Mouse (Mus musculus): ENCODE measurements around the gene Slc4a4. TPM values are rescaled to one million over a fixed set of nuclear protein-coding genes. Genes with fewer than 3 reads are reported as not detected.

The Slc4a4 gene
- polyA plus RNA-seq, 1 experiment from 2014 or later, result 0.70 TPM

DNA sequence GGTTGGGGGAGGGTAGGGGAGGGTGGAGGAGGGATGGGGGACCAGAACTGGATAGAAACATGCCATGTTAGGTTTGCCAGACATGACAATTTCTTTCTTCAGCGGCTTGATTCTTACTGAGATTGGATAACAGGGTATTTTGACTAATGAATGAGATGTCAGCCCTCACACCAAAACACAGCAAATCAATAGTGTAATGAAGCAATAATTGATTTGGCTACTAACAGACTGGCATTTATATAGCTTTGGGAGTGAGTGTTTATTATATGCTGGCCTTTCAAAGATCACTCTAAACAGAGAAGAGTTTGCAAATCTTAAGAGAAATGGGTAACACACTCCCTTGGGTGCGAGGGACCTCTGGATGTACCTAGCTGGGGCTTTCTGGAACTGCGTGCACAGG is 30.6 kb downstream of the Slc4a4 start:
- H3K4me3 ChIP-seq (replicated peaks), result no peak overlapping the region
- peaks cover 5% of the 10 kb centered on the region; the same call in 1 of the 2 replicates for H3K4me1 ChIP-seq (replicated peaks)
- 69% methylated on average over 3 of the region's 3 CpGs for WGBS (ENCODE audit: insufficient replicate concordance)
- no peak for DNase-seq
- H3K36me3 ChIP-seq, result no peaks in the 10 kb centered on the region
- ATAC-seq (ENCODE audit: low read depth), result no peak
- H3K9ac ChIP-seq, result no peak overlapping the region
- H3K9me3 ChIP-seq (replicated peaks), result no peaks in the 10 kb centered on the region
- H3K27ac ChIP-seq, result no peak overlapping the region
- no peaks in the 10 kb centered on the region for H3K27me3 ChIP-seq
- H3K4me2 ChIP-seq, result no peak overlapping the region

GRCm38 (mm10) chr5:88917630-88918029 is 31.0 kb downstream of the Slc4a4 start:
- no peaks in the 10 kb centered on the region for H3K27me3 ChIP-seq
- H3K4me1 ChIP-seq (replicated peaks), result peaks cover 5% of the 10 kb centered on the region; the same call in 1 of the 2 replicates
- DNase-seq (no peak), ATAC-seq (ENCODE audit: low read depth) (no peak)
- H3K9ac ChIP-seq, result no peak overlapping the region
- WGBS (ENCODE audit: insufficient replicate concordance), result 65% methylated on average over 10 of the region's 10 CpGs
- H3K27ac ChIP-seq, result no peak overlapping the region
- no peaks in the 10 kb centered on the region for H3K9me3 ChIP-seq (replicated peaks)
- no peak overlapping the region for H3K4me3 ChIP-seq (replicated peaks)
- H3K4me2 ChIP-seq, result no peak overlapping the region
- H3K36me3 ChIP-seq, result no peaks in the 10 kb centered on the region

DNA sequence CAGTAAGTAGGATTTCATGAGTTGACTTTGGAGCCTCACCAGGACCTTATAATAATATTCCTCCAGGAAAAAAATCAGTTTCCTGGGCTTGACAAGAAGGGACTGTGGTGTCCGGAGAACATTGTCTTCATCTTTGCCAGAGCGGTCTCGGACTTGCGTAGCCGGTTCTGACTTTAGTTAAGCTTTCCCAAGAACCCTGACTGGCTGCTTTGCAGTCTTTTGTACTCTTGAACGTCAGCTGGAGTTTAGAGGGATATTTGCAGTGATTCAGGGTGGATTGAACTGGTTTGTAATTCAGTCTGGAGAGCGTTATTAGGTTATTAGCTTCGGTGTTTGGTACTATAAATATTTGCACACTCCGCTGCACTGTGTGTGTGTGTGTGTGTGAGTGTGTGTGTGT is 31.9 kb downstream of the Slc4a4 start:
- no peak for DNase-seq
- Histone ChIP-seq H3K9me3 (replicated peaks) (no peaks in the 10 kb centered on the region), H3K27me3 (no peaks in the 10 kb centered on the region), H3K9ac (no peak overlapping the region), H3K4me3 (replicated peaks) (no peak overlapping the region), H3K4me2 (no peak overlapping the region), H3K36me3 (no peaks in the 10 kb centered on the region), H3K4me1 (replicated peaks) (peaks cover 5% of the 10 kb centered on the region; the same call in 1 of the 2 replicates), H3K27ac (no peak overlapping the region)
- WGBS (ENCODE audit: insufficient replicate concordance), result 82% methylated on average over 9 of the region's 9 CpGs
- no peak for ATAC-seq (ENCODE audit: low read depth)

DNA sequence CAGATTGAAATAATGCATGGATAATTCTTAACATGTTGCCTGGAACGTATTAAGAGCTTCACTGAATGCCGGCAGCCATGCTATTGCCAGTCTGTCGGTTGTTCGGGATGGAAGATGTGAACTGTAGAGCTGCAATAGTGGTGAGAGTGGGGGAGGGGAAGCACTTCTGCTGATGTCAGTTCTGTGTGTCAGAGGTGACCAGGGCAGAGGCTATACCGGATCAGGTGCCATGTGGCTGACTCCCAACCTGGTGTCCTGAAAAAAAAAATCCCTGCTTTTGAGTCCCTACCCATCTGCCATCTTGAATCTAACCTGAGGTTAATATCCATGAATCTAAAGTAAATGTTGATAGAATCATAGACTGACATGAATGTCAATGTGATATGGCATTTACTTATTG is 39.0 kb downstream of the Slc4a4 start:
- H3K27me3 ChIP-seq, result no peaks in the 10 kb centered on the region
- H3K9ac ChIP-seq, result no peak overlapping the region
- no peak overlapping the region for H3K27ac ChIP-seq
- H3K9me3 ChIP-seq (replicated peaks), result no peaks in the 10 kb centered on the region
- H3K4me2 ChIP-seq, result no peak overlapping the region
- 79% methylated on average over 5 of the region's 5 CpGs for whole genome bisulfite sequencing (ENCODE audit: insufficient replicate concordance)
- H3K4me3 ChIP-seq (replicated peaks), result no peak overlapping the region
- DNase-seq (no peak), ATAC-seq (ENCODE audit: low read depth) (no peak)
- H3K4me1 ChIP-seq (replicated peaks), result peaks cover 4% of the 10 kb centered on the region; the same call in 1 of the 2 replicates
- no peaks in the 10 kb centered on the region for H3K36me3 ChIP-seq

GRCm38 (mm10) chr5:88928201-88928916 is 41.7 kb downstream of the Slc4a4 start:
- Histone ChIP-seq H3K27ac (no peak overlapping the region), H3K36me3 (no peaks in the 10 kb centered on the region), H3K9me3 (replicated peaks) (no peaks in the 10 kb centered on the region), H3K4me2 (no peak overlapping the region), H3K4me1 (replicated peaks) (peaks cover 4% of the 10 kb centered on the region; the same call in 1 of the 2 replicates), H3K9ac (no peak overlapping the region), H3K27me3 (no peaks in the 10 kb centered on the region), H3K4me3 (replicated peaks) (no peak overlapping the region)
- 28% methylated on average over 13 of the region's 13 CpGs for WGBS (ENCODE audit: insufficient replicate concordance)
- DNase-seq (no peak), ATAC-seq (ENCODE audit: low read depth) (no peak)

DNA sequence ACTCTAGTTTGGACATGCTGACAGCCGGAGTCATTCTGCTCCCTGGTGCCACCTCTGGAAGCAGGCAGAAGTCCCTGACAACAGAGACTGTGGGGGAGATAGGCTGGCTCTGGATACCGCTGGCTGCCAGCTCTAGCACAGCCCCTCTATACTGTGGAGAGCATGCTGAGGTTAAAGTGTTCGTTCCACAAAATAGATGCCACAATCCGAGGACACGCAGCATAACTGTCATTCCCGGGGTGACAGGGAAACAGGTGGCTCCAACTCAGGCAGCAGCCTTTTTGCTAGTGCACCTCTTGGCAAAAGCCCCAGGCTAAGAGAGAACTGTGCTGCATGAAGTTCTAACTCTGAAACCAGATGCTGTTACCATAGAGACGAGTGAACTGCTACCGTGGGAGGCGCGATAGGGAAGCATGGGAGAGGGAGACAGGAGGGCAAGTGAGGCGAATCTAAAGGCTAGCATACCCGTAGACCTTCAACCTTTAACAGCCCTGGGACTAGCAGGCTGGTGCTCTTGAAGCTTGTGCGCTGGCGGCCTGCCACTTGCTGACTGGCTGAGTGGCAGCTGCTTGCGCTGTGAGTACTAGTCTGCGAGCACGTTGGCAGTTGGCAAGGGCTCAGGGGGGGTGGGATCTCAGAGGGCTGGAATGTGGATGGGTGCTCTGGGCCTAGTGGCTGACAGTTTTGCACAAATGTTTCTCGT is 42.9 kb downstream of the Slc4a4 start:
- no peak for DNase-seq
- no peak overlapping the region for H3K4me3 ChIP-seq (replicated peaks)
- no peak overlapping the region for H3K9ac ChIP-seq
- no peaks in the 10 kb centered on the region for H3K36me3 ChIP-seq
- H3K27me3 ChIP-seq, result no peaks in the 10 kb centered on the region
- peaks cover 12% of the 10 kb centered on the region for H3K4me1 ChIP-seq (replicated peaks)
- no peak for ATAC-seq (ENCODE audit: low read depth)
- H3K9me3 ChIP-seq (replicated peaks), result no peaks in the 10 kb centered on the region
- no peak overlapping the region for H3K27ac ChIP-seq
- 66% methylated on average over 18 of the region's 18 CpGs for WGBS (ENCODE audit: insufficient replicate concordance)
- H3K4me2 ChIP-seq, result no peak overlapping the region

- DNase-seq (no peak), ATAC-seq (ENCODE audit: low read depth) (no peak)
- H3K9ac ChIP-seq, result no peak overlapping the region
- no peak overlapping the region for H3K4me3 ChIP-seq (replicated peaks)
- H3K27ac ChIP-seq, result no peak overlapping the region
- H3K4me1 ChIP-seq (replicated peaks), result peaks cover 13% of the 10 kb centered on the region
- no peaks in the 10 kb centered on the region for H3K9me3 ChIP-seq (replicated peaks)
- no peaks in the 10 kb centered on the region for H3K27me3 ChIP-seq
- H3K36me3 ChIP-seq, result no peaks in the 10 kb centered on the region
- H3K4me2 ChIP-seq, result no peak overlapping the region
- WGBS (ENCODE audit: insufficient replicate concordance), result 62% methylated on average over 5 of the region's 5 CpGs
Measured at GRCm38 (mm10) chr5:88930129-88930528, 43.5 kb downstream of the Slc4a4 start.

- no peak overlapping the region for H3K27ac ChIP-seq
- DNase-seq (no peak), ATAC-seq (ENCODE audit: low read depth) (no peak)
- WGBS (ENCODE audit: insufficient replicate concordance), result 69% methylated on average over 11 of the region's 11 CpGs
- H3K9me3 ChIP-seq (replicated peaks), result no peaks in the 10 kb centered on the region
- no peaks in the 10 kb centered on the region for H3K27me3 ChIP-seq
- no peak overlapping the region for H3K9ac ChIP-seq
- H3K4me1 ChIP-seq (replicated peaks), result peaks cover 15% of the 10 kb centered on the region
- no peak overlapping the region for H3K4me2 ChIP-seq
- H3K36me3 ChIP-seq, result no peaks in the 10 kb centered on the region
- H3K4me3 ChIP-seq (replicated peaks), result no peak overlapping the region
Measured at GRCm38 (mm10) chr5:88930611-88931010, 44.0 kb downstream of the Slc4a4 start.

- H3K9me3 ChIP-seq (replicated peaks), result no peaks in the 10 kb centered on the region
- no peaks in the 10 kb centered on the region for H3K27me3 ChIP-seq
- no peak overlapping the region for H3K27ac ChIP-seq
- no peaks in the 10 kb centered on the region for H3K36me3 ChIP-seq
- no peak overlapping the region for H3K4me2 ChIP-seq
- DNase-seq (no peak), ATAC-seq (ENCODE audit: low read depth) (no peak)
- 67% methylated on average over 9 of the region's 9 CpGs for WGBS (ENCODE audit: insufficient replicate concordance)
- no peak overlapping the region for H3K4me3 ChIP-seq (replicated peaks)
- no peak overlapping the region for H3K9ac ChIP-seq
- peaks cover 15% of the 10 kb centered on the region for H3K4me1 ChIP-seq (replicated peaks)
Measured at GRCm38 (mm10) chr5:88931176-88931575, 44.6 kb downstream of the Slc4a4 start.

DNA sequence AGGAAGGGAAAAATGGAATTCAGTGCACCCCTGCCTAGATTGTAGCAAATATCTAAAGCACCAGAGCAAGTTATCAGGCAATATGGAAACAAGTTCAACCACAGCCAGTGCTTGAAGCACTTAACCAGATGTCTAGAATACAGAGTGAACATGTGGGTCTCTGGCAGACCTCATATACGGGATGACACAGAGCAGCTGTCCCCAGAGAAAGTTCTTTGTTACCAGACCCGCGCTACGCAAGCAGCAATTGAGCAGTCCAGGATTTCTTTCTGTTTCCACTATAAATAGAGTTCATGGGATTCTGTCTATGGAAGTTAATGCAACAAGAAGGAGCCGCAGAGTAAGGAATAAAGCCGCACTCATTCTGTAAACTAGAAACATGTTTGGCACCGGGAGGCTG is 46.8 kb downstream of the Slc4a4 start:
- H3K9me3 ChIP-seq (replicated peaks), result no peaks in the 10 kb centered on the region
- no peak overlapping the region for H3K4me3 ChIP-seq (replicated peaks)
- no peaks in the 10 kb centered on the region for H3K27me3 ChIP-seq
- H3K9ac ChIP-seq, result no peak overlapping the region
- ATAC-seq (ENCODE audit: low read depth) (no peak), DNase-seq (no peak)
- peaks cover 15% of the 10 kb centered on the region for H3K4me1 ChIP-seq (replicated peaks)
- H3K4me2 ChIP-seq, result no peak overlapping the region
- H3K36me3 ChIP-seq, result no peaks in the 10 kb centered on the region
- no peak overlapping the region for H3K27ac ChIP-seq
- 76% methylated on average over 7 of the region's 7 CpGs for WGBS (ENCODE audit: insufficient replicate concordance)

GRCm38 (mm10) chr5:88933946-88934345 is 47.3 kb downstream of the Slc4a4 start:
- DNase-seq, result no peak
- no peak for ATAC-seq (ENCODE audit: low read depth)
- H3K9ac ChIP-seq, result no peak overlapping the region
- H3K4me1 ChIP-seq (replicated peaks), result peaks cover 15% of the 10 kb centered on the region
- 47% methylated on average over 14 of the region's 14 CpGs for WGBS (ENCODE audit: insufficient replicate concordance)
- no peaks in the 10 kb centered on the region for H3K27me3 ChIP-seq
- no peaks in the 10 kb centered on the region for H3K9me3 ChIP-seq (replicated peaks)
- no peaks in the 10 kb centered on the region for H3K36me3 ChIP-seq
- no peak overlapping the region for H3K4me3 ChIP-seq (replicated peaks)
- no peak overlapping the region for H3K27ac ChIP-seq
- no peak overlapping the region for H3K4me2 ChIP-seq

- no peak for ATAC-seq (ENCODE audit: low read depth)
- H3K4me1 ChIP-seq (replicated peaks), result peaks cover 11% of the 10 kb centered on the region
- no peak for DNase-seq
- WGBS (ENCODE audit: insufficient replicate concordance), result 39% methylated on average over 1 of the region's 1 CpGs
- H3K36me3 ChIP-seq, result no peaks in the 10 kb centered on the region
- H3K9me3 ChIP-seq (replicated peaks), result no peaks in the 10 kb centered on the region
- H3K9ac ChIP-seq, result no peak overlapping the region
- no peak overlapping the region for H3K27ac ChIP-seq
- no peak overlapping the region for H3K4me2 ChIP-seq
- no peak overlapping the region for H3K4me3 ChIP-seq (replicated peaks)
- no peaks in the 10 kb centered on the region for H3K27me3 ChIP-seq
Measured at GRCm38 (mm10) chr5:88938208-88938607, 51.6 kb downstream of the Slc4a4 start.

All from liver, embryonic 13.5 days (tissue).